Mouse (Mus musculus) gastrocnemius, postnatal 10 days (tissue): ENCODE data around the gene Eif2b2. TPM values are rescaled to one million over a fixed set of nuclear protein-coding genes. Genes with fewer than 3 reads are reported as not detected.

Source experiments
- DNase-seq: peaks from one replicate; pipeline ENCODE4 v3.0.0; 2021; ENCODE audit warnings: mixed read lengths
- microRNA-seq, 2 experiments: library from miRNA; unstranded; fragments of <30 nt; microRNA quantifications; one replicate each; pipeline ENCODE4 v1.2.0; 2021
- total RNA-seq, 2 experiments: library from RNA; stranded (reverse); gene quantifications; 2 replicates each; pipeline ENCODE4 v1.2.3; 2021

Gene Eif2b2
- total RNA-seq, 2 experiments from 2014 or later: 76.1 to 95.2 TPM

DNA sequence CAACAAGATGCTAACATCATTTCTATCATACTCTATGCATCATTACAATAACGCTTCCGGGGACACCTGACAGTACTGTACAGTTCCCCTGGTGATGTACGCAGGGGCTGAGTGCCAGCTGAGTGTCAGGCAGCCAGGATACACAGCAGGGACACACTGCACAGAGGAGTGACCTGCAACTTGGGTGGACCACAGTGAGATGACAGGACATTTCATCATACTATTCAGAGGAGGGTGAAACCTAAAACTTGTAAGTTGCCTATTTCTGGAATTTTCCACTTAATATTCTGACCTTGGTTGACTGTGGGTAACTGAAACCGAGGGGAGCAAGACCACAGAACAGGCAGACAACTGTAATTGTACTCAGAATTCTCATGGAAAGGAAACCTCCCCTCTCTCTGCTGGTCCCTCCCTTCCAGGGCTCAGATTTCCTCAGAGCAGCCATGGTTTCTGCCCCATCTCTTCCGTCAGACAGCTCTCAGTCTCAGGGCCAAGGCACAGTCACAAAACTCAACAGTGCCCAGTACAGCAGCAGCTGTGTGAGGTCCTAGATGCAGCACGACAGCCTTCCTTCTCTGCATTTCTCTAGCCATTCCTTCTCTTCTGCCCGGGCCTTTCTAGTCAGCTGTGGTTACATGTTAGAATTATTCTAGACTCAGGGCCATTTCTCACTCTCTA, 36.9 kb downstream of the Eif2b2 start:
- no peak for DNase-seq

DNA sequence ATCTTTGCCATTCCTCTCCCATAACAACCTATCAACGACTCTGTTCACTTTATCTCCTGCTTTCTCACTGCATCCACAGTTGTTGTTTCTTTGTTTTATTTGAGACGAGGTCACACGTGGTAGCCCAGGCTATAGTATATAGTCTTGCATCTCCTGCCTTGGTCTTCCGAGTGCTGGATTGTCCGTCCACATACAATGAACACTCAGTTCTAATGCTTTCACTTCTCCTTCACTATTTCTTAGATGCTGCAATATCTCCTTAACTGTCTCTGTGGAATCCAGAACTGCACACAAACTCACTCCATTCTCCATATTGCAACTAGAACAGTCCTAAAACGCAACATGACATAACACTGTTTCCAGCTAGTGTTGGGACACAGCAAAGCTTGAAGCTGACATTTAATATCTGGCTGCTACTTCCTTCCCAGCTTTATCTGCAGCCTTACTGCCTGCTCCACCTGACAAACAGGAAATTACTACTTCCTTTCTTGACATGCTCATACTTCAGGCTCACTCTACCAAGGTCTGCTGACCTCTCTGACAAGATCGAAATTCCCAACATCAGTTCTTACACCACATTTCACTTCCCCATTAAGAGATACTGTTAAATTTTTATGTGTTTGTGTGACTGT, 37.8 kb downstream of the Eif2b2 start:
- DNase-seq: no peak

DNA sequence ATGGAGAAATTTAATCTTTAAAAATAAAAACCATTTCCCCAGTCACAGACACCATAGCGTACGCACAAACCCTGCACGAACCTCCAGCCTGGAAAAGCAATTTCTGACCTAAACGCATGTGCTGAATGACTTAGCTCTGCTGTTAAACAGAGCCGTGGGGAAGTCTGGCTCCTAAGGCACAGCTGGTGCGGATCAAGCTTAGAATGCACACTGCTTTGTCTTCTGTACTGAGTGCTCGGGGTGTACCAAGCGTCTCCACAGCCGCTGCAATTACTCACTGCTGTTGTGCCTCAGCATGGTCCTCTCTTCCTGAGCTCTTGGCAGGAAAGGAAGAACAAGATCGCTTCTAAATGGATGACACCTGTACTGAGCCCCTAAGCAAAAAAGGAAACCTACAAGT, 43.2 kb downstream of the Eif2b2 start:
- DNase-seq: no peak

DNA sequence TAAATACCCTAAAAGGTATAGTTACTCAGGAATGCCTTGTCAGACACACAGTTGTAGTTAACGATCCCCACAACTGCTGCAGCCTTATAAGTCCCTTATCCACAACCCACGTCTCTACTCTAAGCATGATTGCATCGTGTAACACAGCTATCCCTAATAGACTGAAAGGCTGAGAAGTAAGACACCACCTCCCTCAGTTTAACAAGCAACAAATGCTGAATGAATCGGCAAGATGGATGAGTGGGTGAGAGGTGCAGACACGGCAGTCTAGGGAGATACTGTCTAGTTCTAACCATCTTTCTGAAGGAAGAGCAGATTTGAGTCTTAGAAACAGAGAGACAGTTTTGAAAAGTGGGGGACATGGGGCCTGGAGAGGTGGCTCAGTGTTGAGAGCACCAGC, 43.9 kb downstream of the Eif2b2 start:
- DNase-seq: no peak

DNA sequence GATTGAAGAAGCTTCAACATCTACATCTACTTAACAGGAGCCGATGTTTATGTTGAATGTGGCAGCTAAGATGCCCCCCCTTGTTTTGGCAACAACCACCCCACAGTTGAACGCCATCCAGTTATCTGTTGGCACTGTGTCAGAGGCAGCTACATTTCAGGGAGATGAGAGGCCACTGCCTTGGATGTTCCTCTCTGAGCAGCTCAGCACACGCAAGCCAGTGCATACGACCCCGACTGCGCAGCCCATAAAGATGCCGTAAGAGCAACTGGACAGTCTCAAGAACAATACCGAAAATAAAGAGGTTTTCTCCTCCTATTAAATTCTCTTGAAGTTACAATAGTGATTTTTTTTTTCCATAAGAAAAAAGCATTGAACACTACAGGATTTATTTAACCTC, 45.2 kb downstream of the Eif2b2 start:
- DNase-seq: no peak

DNA sequence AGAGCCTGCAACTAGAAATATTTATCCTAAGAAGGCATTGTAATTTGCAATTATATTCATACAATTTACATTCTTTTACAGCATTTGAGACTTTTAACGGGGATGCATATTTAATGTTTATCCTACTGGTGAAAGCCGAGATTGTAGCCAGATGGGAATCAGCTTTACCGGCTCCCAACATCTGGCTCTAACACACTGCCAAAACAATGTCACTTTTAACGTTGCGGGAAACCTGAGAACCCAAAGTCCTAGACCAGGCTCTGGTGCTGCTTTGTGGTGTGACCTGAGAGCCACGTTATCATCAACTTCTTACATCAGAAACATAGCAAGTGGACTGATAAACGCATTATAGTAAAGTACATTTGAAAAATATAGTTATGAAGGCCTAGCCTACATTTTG, 45.7 kb downstream of the Eif2b2 start:
- DNase-seq: no peak

DNA sequence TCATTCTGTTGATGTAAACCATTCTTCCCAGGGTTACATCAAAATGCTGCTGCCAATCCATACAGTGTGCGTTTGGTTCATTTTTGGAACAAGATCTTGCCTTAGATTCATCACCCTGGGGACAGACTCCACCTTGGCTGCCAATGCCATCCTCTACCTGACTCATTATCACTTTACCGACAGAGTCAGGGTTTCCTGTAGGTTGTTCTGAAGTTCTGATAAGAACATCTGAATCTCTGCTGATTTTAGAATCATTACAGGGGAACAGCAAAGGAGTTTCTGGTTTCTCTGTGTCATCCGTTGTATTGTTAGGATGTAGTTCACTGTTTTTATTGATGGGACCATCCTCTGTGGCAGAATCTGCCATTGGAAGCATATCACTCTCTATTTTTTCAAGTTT, 47.0 kb downstream of the Eif2b2 start:
- DNase-seq: no peak

DNA sequence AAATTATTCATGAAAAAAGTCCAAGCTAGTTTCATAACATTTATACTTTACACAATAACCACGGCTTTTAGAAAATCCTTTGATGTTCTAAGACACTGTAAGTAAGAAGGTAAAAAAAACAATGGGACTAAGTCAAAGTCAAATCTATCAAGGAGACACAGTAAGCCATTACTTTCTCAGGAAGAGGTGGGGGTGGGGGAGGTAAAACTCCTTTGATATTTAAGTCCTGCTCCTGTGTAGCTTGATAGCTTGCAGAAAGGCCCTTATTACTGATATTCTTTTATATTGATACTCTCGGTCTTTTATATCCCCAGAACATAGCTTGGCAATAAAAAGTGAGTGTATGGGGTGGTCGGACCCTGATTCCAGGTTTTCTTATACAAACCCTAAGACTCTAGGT, 50.5 kb downstream of the Eif2b2 start:
- no peak for DNase-seq

DNA sequence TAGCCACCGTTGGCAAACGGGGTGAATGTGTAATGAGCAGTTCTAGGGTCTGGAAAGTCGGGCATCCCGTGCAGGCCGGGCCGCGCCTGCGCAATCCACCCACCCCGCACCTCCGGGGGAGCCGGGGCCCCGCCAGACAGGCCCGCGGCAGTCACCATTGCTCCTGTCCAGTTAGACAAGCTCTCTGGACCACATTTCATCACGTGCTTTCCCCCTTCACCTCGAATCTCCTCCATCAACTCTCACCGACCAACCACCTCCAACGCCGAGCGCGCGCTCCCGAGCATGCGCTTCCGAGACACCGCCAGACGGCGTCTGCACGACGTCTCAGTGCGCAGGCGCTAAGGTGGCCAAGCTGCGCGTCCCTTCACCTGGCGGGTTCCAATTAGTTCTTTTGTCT, 51.0 kb downstream of the Eif2b2 start, which contains the start of gene Mlh3:
TSS of gene Mlh3 (minus strand) at position 281 of the 400 bp plus-strand sequence.
- DNase-seq: peak; percentile 77

DNA sequence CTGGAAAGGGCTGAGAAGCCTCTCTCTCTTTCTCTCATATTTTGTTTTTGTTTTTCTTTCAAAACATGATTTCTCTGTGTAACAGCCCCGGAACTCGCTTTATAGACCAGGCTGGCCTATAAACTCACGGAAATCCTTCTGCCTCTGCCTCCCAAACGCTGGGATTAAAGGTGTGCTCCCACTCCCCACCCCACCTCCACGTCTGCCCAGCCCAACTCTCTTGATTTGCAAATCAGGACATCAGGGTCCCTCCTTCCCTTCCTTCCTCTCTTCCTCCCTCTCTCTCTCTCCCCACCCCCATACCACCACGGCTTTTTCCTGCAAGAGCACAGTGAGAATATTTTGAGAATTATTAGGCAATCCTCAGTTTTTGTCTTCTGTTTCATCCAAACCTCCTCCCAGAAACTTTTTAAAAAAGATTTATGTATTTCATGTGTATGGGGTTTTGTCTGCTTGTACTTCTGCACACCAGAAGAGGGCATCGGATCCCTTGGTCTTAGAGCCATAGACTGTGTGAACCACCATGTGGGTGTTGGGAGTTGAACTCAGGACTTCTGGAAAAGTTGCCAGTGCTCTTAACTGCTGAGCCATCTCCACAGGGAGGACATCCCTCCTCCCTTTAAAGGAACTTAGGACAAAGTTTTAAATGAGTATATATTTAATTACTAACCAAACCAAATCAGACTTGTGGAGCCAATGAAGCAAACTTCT, 52.0 kb downstream of the Eif2b2 start:
- no peak for DNase-seq

DNA sequence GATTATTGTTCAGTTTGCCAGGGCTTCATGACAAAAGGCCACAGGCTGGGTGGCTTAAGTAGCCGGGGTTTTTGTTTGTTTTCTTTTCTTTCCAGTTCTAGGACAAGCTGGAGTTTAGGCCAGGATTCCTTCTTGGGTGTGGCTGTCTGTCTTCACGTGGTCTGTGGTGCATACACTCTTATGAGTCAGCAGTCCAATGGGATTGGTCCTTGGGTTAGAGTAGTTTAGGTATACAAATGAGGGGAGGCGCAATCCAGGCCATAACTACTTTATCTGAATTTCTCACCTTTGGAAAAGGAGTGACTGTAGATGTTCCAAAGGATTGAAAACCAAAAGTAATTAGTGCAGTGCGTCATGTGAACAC, 52.5 kb downstream of the Eif2b2 start:
- DNase-seq: no peak

DNA sequence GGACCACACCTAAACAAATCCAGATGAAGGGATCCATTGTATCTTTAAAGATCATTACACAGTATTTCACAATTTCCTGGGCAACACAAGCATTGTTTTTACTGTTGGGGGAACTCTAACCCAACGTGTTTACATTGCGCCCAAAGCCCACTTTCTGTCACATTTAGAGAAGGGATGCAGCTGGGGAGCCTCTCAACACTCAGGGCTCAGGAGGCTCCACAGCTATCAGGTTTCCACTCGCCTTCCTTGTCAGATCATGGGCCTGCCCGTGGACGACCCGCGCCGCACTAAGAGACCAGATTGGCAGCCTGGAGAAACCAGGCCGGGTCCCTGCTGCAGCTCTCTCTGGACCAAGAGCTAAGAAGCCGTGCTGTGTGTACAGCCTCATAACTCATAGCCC, 54.2 kb downstream of the Eif2b2 start:
- no peak for DNase-seq

Small RNAs within 50 kb of the gene (microRNA-seq; reads per million reads assigned to microRNA genes)
- 0 to 0.25 reads per million in 2 experiments for gene Mir6938

Other genes starting within 250 kb of the Eif2b2 start
- gene Fcf1, start 248.6 kb upstream of the Eif2b2 start, total RNA-seq: 10 to 100 TPM; 37.5 to 37.6 TPM
- gene Arel1, start 248.6 kb upstream of the Eif2b2 start, total RNA-seq: 10 to 100 TPM; 20.8 to 23.4 TPM
- 10 to 100 TPM; 20.4 to 27.7 TPM for gene Ylpm1, start 223.2 kb upstream of the Eif2b2 start, total RNA-seq
- 1 to 10 TPM; 2.6 to 2.9 TPM for gene Prox2, start 108.7 kb upstream of the Eif2b2 start, total RNA-seq
- 100 to 1,000 TPM; 284 to 308 TPM for gene Dlst, start 108.6 kb upstream of the Eif2b2 start, total RNA-seq
- under 1 TPM; 0.33 to 0.68 TPM for gene Rps6kl1, start 68.2 kb upstream of the Eif2b2 start, total RNA-seq
- 1 to 10 TPM; 2.4 to 4.0 TPM for gene Pgf, start 41.7 kb upstream of the Eif2b2 start, total RNA-seq
- gene Mlh3, start 51.1 kb downstream of the Eif2b2 start, total RNA-seq: 10 to 100 TPM in 1 of 2 experiments, 1 to 10 TPM in 1; 8.7 to 10.8 TPM
- 10 to 100 TPM; 20.5 to 24.9 TPM for gene Acyp1, start 69.0 kb downstream of the Eif2b2 start, total RNA-seq
- gene Zc2hc1c, start 69.1 kb downstream of the Eif2b2 start, total RNA-seq: under 1 TPM; 0.63 TPM
- gene Nek9, start 119.9 kb downstream of the Eif2b2 start, total RNA-seq: 10 to 100 TPM; 50.5 to 50.7 TPM
- gene Tmed10, start 155.4 kb downstream of the Eif2b2 start, total RNA-seq: 100 to 1,000 TPM; 149 to 160 TPM